Mouse (Mus musculus) adrenal gland (tissue): ENCODE measurements around the gene Fcgr3.
"Not testable (repeated sequence)": the region's sequence is repeated elsewhere in the genome, so short reads cannot be mapped to it uniquely, and the experiment has no call there.

ENCODE experiments used
- intact Hi-C: fragments of 180-260 bp; cut with DNase I; formaldehyde crosslinking; loops from one replicate; pipeline ENCODE4 v1.15.1; 2025
- long read RNA-seq, 2 experiments: library from polyadenylated mRNA; unstranded; transcript quantifications; one replicate each; pipeline ENCODE4 v2.0.0; 2020; ENCODE audit warnings: borderline replicate concordance in 1 of 2; ENCODE audit not compliant: insufficient replicate concordance in 1 of 2

The Fcgr3 gene
- long read RNA-seq, experiment 1, transcript Fcgr3-201 (5 exons, 1,347 nt) = major isoform, 8 of 11 reads
- long read RNA-seq, experiment 1, partial matches to known transcripts = 0 of 11 reads
- long read RNA-seq, experiment 1, other reads (novel, unspliced or antisense) = 1 of 11 reads
- long read RNA-seq, experiment 2, transcript Fcgr3-201 (5 exons, 1,347 nt) = major isoform, 19 of 23 reads
- long read RNA-seq, experiment 2, partial matches to known transcripts = 0 of 23 reads
- long read RNA-seq, experiment 2, other reads (novel, unspliced or antisense) = 1 of 23 reads

DNA sequence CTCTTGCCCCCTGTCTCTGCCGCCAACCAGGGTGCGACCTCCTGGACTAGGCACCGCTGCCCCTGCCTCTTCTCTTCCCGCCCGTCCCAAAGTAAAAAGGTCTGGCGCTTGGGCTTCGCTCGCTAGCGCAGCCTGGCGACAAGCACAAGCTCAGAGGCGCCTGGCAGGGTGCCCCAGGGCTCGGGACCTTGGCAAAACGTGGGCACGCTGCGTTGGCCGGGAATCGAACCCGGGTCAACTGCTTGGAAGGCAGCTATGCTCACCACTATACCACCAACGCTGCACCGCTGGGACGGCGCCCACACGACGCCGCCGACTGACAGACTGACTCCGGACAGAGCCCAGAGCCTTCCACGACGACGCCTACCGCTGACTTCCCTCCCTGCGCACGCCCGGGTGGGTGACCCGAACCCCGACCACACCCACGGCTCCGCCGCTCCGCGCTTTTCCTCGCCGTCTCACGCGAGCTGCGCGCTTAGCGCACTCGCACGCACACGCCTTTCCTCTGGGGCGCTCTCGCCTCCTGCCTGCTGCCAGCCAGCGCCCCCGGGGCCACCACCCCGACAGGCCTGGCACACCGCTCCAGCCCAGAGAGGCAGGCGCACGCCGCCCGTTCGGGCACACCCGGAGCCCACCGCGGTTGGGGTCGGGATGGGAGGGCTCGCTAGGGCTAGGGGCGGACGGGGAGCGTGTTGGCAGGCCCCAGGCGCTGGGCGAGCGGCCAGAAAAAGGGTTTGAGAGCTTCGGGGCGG, at the start of gene Fcgr3:
TSS of gene Fcgr3 (minus strand) at position 445 of the 752 bp plus-strand sequence.
- intact Hi-C loops = not testable (repeated sequence)

DNA sequence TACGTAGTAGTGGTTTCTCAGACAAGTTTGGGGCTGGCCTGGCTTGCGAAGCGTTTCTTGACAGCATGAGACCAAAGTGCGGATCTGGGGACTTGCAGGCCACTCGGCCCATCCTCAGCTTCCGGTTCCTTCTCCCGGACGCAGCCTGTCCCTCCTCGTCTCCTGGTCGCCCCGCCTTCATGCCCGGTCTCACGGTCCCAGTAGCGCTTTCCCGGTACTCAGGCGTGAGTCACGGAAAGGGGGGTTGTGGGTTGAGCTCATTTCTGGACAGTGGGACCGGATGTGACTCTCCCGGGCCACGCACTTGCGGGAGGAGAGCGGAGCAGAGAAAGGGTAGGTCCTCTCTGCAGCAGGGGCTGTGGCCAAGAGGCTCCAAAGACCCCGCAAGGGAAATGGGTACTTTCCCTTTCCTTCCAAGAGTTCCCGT, 49.2 kb upstream of the Fcgr3 start, which contains the start of gene Cfap126:
TSS of gene Cfap126 (plus strand) at position 46 of the 427 bp plus-strand sequence.
- intact Hi-C loops = loop anchor here (10.0 kb wide), 1 partner anchor 221 kb away; no protein-coding TSS in a partner anchor

DNA sequence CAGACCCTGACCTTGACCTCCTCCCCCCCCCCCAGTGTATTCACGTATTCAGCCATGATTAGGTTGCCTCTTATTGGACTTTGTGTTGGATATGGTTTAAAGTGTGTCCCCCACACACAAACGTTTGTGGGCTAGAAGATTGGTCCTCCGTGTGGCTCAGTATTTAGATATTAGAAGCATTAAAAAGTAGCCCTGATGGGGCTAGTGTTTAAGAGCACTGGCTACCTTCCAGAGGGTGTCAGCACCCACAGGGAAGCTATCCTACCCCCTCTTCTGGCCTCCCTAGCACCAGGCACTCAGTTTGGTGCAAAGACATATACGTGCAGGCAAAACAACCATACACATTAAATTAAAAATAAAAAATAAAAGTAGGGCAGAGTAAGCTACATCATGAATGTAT, 48.3 kb upstream of the Fcgr3 start:
- intact Hi-C loops = loop anchor here (10.0 kb wide), 1 partner anchor 222 kb away; no protein-coding TSS in a partner anchor

DNA sequence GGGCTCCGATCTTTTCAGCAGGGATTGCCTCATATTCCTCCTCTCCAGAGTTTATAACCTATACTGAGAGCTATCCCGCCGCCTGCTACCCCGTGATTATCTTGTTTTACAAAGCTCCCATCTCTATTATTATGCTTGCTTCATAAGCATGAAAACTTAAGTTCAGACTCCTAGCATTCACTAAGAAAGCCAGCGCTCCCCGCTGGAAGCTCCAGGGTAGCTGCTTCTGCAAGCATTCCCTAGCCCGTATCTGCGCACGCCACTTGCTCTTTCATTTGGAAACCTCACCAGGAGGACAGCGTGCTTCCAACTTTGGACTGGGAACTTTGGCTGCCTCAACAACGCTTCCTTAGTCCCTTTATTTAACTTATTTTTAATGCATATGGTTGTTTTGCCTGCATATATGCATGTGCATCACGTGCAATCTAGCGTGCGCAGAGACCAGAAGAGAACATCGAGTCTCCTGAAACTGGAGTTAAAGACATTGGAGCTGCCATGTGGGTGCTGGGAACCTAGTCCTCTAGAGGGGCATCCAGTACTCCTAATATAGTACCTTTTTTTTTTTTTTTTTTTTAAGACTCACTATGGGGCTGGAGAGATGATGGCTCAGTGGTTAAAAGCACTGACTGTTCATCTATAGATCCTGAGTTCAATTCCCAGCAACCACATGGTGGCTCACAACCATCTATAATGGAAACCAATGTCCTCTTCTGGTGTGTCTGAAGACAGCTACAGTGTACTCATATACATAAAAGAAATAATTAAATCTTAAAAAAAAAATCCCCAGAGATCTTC, 47.2 kb upstream of the Fcgr3 start:
- intact Hi-C loops = loop anchor here (2.0 to 10.0 kb wide), 2 partner anchors 145 to 223 kb away; no protein-coding TSS in a partner anchor

DNA sequence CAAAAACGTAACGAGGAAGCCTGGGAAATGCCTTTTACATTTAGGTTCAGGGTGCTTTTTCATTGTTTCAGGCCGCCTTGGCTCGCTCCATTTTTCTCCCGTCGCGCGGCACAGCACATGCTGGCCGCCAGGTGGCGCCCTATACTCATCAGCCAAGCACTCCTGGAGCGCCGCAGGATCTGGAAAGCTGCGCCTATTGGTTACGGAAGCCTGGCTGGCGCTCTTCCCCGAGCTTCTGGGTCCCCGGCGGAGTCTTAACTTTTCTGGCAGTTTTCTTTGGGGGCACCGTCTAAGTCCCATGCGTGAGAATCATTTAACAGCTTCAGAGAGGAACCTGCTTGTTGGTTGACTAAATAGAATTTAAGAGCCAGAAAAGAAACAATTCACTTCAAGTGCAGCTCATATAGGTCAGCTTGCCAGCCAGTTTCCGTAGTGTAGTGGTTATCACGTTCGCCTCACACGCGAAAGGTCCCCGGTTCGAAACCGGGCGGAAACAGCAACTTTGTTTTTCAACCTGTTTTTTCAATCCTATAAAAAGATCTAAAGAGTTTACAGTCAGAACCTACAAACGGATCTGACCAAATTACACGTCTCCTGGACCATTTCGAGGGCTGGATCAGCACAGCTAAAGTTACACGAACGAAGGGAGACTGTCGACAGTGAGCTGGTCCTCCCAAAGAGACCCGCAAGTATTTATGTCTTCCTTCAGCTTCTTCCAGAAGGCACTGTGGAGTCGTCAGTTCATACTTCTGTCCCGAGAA, 46.5 kb upstream of the Fcgr3 start:
- intact Hi-C loops = loop anchor here (2.0 to 10.0 kb wide), 2 partner anchors 146 to 224 kb away; no protein-coding TSS in a partner anchor

DNA sequence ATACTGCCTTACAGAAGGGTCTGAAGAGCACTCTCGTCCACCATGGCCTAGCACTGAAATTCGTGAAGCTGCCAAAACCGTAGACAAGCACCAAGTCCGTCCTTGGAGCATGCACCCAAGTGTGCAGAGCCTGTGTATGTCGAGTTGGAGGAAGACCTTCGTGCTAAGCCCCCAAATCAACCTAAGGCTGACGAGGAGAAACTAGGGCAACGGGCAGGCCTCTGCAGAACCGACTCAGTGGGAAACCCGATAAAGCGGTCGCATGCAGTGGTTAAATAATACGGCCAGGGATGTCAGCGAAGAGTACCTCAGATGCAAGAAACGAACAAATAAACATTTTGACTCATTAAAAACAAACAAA, 45.9 kb upstream of the Fcgr3 start:
- intact Hi-C loops = loop anchor here (2.0 to 10.0 kb wide), 2 partner anchors 146 to 224 kb away; no protein-coding TSS in a partner anchor

DNA sequence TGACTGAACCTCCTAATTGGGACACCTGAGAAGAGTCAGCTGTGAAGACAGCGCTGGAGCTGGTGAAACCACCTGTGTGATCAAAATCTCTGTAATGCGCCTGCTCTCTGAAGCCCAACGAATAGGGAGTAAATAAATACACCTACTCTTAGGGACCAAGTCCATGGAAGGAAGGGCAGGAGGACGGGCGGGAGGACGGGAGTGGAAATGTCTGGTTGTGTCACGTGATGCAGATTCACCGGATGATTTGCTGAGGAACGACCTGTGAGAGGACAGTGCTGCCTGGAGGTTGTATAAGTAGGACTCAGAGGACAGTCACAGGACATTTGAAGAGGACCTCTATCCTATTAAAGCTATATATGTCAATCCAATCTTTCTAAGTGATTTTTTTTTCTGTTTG, 44.9 kb upstream of the Fcgr3 start:
- intact Hi-C loops = loop anchor here (2.0 to 10.0 kb wide), 2 partner anchors 147 to 225 kb away; no protein-coding TSS in a partner anchor

DNA sequence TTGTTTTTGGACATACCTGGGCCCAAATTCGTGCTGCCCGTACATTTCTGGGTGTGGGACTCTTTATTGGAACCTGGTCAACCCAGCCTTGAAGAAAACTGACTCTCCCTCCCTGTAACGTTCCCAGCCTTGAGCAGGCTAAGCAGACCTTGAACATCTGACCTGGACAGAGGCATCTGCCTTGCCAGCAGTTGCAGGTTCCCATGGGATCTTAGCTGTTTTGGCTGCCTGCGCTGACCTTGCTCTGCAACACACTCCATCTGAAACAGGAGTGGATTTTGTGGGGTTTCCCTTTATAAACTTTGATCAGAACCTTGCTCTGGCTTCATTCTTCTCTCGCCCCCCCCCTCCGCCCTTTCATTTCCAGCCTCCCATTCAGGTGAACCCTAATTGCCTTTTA, 40.5 kb upstream of the Fcgr3 start:
- intact Hi-C loops = no loop called here

DNA sequence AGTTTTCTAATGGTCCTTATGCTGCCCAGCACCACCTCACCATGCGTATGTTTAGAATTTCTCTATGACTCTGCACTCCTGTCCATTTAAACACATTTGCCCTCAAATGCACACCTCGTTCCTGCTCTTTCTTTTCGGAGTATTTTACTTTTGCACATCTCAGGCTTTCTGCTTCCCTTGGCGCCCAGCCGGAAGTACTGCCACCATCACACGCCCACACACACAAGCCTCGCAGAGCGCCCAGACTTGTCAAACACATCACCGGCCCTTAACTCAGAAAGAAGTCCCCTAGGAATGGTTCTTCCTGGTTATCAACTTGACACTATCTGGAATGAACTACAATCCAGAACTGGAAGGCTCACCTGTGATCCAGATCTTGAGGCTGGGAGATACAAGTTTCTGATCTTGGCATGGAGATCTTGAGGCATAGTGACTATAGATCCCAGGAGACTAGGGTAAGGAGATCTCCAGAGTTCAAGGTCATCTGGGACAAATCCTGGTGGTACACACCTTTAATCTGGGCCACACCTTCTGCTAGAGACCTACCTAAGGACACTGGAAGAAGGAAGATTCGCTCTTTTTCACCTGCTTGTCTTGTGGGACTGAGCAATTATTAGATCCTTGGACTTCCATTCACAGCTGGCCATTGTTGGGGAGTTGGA, 38.6 kb upstream of the Fcgr3 start:
- intact Hi-C loops = loop anchor here (5.0 kb wide), 1 partner anchor 66 kb away; no protein-coding TSS in a partner anchor

DNA sequence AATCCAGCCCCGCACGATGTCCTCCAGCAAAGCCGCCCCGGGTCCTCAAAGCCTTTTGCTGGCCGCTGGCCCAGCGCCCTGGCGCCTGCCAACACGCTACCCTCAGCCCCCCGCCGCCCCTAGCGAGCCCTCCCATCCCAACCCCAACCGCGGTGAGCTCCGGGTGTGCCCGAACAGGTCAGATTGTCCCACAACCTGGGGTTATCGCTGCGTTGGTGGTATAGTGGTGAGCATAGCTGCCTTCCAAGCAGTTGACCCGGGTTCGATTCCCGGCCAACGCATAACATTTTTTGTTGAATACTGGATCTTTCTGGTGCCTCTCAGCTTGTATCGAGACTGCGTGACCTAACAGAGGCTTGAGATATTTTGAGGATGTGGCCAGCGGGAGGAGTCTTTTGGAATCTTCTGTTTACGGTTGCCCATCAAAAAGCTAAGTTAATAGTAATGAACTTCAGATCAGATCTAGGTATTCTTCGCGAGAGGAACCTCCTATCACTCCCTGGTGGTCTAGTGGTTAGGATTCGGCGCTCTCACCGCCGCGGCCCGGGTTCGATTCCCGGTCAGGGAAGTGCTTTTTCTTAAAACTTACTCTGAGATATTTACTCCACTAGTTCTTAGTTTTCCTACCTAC, 37.9 kb upstream of the Fcgr3 start:
- intact Hi-C loops = loop anchor here (5.0 kb wide), 1 partner anchor 65 kb away; no protein-coding TSS in a partner anchor

DNA sequence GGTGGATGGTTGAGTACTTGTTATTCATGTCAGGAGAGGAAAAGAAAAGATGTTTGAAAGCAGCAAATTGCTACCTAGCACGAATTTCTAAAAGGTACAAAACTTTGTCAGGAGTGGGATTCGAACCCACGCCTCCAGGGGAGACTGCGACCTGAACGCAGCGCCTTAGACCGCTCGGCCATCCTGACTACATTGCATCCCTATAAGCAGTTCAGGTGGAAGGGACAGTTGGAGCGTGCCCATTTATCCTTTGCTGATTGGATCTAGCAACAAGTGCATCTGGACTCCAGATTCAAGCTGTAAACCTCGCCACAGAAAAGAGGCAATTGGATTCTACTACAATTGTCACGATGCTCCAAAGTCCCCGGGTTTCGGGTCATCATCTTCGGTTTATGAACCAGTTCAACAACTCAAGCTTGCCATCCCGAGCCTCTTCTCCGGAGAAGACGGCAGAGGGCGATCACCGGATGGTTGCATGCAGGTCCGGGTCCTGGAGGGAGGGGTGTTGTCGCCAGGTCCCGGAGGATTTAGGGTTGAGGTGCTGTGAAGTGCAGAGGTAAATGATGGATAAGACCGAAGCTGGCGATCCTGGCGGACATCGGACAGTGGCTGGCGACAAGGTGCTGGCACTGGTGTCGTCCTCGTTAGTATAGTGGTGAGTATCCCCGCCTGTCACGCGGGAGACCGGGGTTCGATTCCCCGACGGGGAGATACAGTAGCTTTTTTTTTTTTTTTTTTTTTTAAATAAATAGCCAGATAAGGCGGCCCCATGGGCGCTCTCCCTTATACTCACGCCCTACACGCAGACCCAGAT, 37.2 kb upstream of the Fcgr3 start:
- intact Hi-C loops = loop anchor here (5.0 kb wide), 1 partner anchor 65 kb away; no protein-coding TSS in a partner anchor

DNA sequence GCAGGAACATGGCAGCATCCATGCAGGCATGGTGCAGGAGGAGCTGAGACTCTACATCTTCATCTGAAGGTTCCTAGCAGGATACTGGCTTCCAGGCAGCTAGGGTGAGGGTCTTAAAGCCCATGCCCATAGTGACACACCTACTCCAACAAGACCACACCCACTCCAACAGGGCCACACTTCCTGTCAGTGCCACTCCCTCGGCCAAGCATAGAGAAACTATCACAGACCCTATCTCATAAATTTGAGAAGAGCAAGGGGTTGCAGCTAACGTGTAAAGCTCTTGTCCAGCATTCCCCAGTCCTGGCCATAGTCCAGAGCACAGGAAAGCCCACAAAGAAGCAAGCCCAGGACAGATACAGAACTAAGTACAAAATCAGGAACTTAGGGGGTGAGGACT, 36.3 kb upstream of the Fcgr3 start:
- intact Hi-C loops = loop anchor here (5.0 kb wide), 1 partner anchor 64 kb away; no protein-coding TSS in a partner anchor

DNA sequence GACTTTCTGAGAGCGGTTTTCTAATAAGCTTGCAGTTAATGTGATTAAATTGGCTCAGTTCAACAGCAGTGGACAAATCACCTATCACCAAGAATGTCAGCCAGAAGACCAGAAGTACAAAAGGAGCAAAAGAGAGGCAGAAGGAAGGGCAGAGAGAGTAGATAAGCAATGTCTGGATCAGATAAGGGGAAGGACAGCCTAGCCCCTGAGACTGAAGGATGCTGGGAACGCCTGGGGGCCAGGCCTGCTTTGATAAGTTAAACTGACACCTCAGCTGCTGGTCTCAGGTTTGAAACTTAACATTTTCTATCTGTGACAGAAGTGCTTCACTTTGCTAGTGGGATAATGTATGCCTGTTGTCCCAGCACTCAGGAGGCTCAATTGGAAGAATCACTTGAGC, 32.9 kb upstream of the Fcgr3 start:
- intact Hi-C loops = loop anchor here (10.0 kb wide), 1 partner anchor 193 kb away; no protein-coding TSS in a partner anchor

DNA sequence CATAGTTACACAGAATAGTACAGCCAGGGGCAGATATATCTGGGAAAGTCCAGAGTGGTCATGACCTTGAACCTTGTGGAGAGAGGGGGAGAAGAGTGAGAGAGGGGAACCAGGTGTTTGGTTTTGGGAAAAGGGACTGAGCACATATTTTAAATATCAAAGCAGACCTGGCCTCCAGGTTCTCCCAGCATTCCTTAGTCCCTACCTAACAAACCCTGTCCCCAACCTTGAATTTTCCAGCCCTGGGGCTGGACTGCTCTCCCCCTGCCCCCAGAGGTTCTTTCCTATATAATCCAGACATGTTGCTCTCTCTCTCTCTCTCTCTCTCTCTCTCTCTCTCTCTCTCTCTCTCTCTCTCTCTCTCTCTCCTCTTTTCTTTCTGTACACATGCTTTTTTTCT, 32.4 kb upstream of the Fcgr3 start:
- intact Hi-C loops = loop anchor here (10.0 kb wide), 1 partner anchor 192 kb away; no protein-coding TSS in a partner anchor

DNA sequence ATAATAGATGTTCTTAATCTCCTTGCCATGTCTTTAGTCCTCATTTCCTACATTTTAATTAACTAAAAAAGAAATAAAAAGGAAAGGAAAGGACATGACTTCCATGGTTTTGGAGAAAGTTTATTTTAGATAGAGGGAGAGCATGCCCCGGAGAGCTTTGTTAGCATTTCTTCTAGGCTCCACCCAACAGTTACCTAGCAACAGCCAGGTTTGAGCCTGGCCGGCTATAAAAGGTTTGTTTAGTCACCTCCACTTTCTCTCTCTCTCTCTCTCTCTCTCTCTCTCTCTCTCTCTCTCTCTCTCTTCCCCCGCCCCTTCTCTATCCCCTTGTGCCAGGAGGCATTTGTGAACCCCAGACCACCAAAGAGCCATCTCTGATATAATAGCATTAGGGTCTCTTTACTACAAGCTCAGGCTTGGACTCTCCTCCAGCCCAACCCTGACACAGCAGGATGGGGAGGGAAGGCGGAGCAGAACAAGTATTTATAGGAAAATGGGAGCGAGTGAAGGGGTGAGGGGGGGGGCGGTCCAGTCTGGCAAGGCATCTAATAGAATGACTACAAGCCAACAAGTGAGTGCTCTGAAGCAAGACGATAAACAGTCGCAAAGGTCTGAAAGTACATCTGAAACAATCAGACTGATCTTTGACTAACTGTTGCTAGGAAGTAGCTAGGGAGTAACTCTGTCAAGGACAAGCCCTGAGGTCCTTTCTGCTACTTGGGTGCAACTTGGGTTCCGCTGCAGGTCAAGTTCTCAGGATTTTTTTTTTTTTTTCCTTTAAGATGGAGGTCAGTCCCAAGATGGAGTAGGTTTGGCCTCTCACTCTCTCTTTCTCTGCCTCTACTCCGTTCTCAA, 31.6 kb upstream of the Fcgr3 start:
- intact Hi-C loops = loop anchor here (10.0 kb wide), 1 partner anchor 192 kb away; no protein-coding TSS in a partner anchor

DNA sequence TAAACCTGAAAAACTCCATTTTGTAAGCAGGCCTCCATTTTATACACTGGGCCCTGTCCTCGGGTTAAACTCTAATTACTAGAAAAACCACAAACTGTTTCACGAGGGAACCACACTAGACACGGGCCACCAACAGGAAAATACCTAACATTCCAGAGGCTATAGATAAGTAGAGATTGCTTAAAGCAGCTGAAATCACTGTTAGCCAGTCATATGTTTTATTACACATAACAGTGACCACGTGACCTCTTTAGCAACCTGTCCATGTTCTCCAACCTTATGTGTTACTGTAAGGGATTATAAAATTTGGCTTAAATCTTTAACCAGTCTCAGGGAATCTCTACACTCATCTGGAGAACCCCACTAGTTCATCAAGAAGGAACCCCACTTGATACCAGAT, 29.7 kb upstream of the Fcgr3 start:
- intact Hi-C loops = loop anchor here (10.0 kb wide), 1 partner anchor 190 kb away; no protein-coding TSS in a partner anchor

DNA sequence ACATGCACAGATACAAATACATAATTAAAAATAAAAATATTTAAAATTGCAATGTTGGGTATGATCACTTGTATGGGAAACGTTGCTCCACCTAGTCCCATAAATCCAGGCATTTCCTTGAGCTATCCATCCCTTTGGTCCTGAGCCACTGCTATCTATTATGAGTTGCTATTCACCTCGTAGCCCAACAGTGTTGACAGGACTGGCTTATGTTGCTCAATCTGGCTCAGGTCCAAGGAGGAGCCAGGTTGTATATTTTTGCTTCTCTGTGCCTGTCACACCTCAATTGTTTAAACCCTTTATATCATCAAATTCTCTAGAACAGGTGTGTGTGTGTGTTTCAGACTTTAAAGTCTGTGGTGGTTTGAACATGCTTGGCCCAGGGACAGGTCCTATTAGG, 26.0 kb upstream of the Fcgr3 start:
- intact Hi-C loops = loop anchor here (10.0 kb wide), 1 partner anchor 186 kb away; no protein-coding TSS in a partner anchor
